Comparison of ENCODE assay signal across 14 mouse cellular contexts in the genomic region with DNA sequence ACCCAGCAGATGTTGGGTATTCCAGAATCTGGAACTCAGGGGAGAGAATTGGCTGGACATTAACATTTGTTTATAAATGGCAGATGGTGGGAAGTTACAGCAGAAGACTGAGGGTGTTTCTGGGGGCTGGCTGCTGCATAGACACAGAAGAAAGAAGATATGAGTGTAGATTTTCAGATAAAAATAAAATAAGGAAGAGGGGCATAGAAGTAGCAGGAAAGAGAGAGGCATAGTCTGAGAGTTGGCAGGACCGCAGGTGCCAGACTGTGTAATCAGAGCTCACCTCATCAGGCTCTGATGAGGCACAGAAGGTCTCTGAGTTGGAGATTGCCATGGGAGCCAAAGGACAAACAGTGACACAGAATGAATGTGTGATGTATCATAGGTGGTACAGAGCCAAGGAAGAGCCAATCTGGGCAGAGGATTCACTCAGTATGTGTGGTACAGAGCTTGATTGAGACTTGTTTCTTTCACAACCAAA.
DNase-seq lines count a peak whose midpoint lies in the region; ATAC-seq lines count a peak whose summit lies in the region.
"Had no signal": no experiment of that assay in that cellular context is flagged by ENCODE, and none has a peak within 500 bp of the region (broad histone marks: within the 10 kb centered on the region; RNA-seq: fewer than 3 reads in every experiment).

No protein-coding gene starts in this region.

- no peak for ATAC-seq in granulocyte monocyte progenitor cell, adult 5-6 weeks (replicated peaks; ENCODE audit: poor library complexity, severe bottlenecking)
- ATAC-seq: activated CD4-positive, CD25-positive, alpha-beta regulatory T cell, adult 4 months had no signal

- DNase-seq in cerebellum, postnatal 36 days, result peak; percentile 7 to 9
- no peak for DNase-seq in cerebellum, adult 18-20 months
- peak; percentile 41 for DNase-seq in right cerebral cortex, adult 18-20 months
- no peak for DNase-seq in right cerebral cortex, postnatal 14 days
- peak; percentile 19 to 36 for DNase-seq in left cerebral cortex, adult 18-20 months (ENCODE audit: low spot score in 2 of 2)
- DNase-seq in heart, adult 8-10 months (ENCODE audit: low spot score), result no peak
- no peak for DNase-seq in heart, postnatal 4 days
- DNase-seq: embryo, embryonic 11 days; gastrocnemius, postnatal 14 days; kidney, adult 9 months; lung, postnatal 4 days; midbrain, embryonic 14.5 days had no signal

Comparison
In these comparisons a context has a peak if more than half of its experiments do, and no peak if none do; other contexts are left out.
1. DNase-seq: peak in cerebellum, postnatal 36 days (2 of 2), right cerebral cortex, adult 18-20 months (single experiment) and left cerebral cortex, adult 18-20 months (2 of 2); none in cerebellum, adult 18-20 months (0 of 2), right cerebral cortex, postnatal 14 days (single experiment), heart, adult 8-10 months (single experiment) and heart, postnatal 4 days (single experiment).